In the genomic region with DNA sequence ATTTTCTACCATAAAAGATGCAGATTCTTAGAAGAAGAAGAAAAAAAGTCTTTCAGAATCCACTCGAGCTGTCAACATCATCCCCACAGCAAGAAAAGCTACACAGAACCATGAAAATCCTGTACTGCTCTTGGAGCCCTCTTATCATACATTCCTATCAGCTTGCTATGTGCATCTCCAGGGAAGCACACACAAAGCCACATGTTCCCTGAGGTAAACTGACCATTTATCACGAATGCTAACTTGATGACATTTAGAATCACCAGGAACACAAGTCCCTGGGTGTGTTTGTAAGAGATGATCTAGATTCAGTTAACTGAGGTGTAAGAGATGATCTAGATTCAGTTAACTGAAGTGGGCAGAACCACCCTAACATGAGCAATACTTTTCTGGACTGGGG, we compare ENCODE assay signal across 31 mouse cellular contexts.
"Had no signal": no experiment of that assay in that cellular context is flagged by ENCODE, and none has a peak within 500 bp of the region (broad histone marks: within the 10 kb centered on the region; RNA-seq: fewer than 3 reads in every experiment).

No protein-coding gene starts in this region.

- H3K27ac ChIP-seq: limb, embryonic 10.5 days; limb, embryonic 12.5 days; limb, embryonic 13.5 days; limb, embryonic 15.5 days; liver, embryonic 12.5 days; liver, embryonic 13.5 days; liver, embryonic 14.5 days; liver, embryonic 15.5 days; lung, embryonic 15.5 days; macrophage; midbrain, embryonic 10.5 days; midbrain, embryonic 12.5 days; midbrain, embryonic 13.5 days; midbrain, embryonic 15.5 days had no signal

- H3K4me2 ChIP-seq: limb, embryonic 12.5 days; limb, embryonic 13.5 days; limb, embryonic 15.5 days; liver, embryonic 11.5 days; liver, embryonic 12.5 days; liver, embryonic 13.5 days; liver, embryonic 15.5 days; lung, embryonic 14.5 days; lung, embryonic 15.5 days; midbrain, embryonic 11.5 days; midbrain, embryonic 12.5 days; midbrain, embryonic 13.5 days; midbrain, embryonic 15.5 days had no signal

- DNase-seq: left cerebral cortex, postnatal 4 days; liver; liver, embryonic 13.5 days; liver, postnatal 0 days; lung, adult 18-20 months; lung, adult 2 months; lung, embryonic 14.5 days; lung, postnatal 10 days; lung, postnatal 14 days; lung, postnatal 36 days; lung, postnatal 4 days; midbrain, embryonic 14.5 days had no signal

- H3K4me3 ChIP-seq: limb, embryonic 10.5 days; limb, embryonic 12.5 days; limb, embryonic 13.5 days; limb, embryonic 15.5 days; liver, embryonic 12.5 days; liver, embryonic 13.5 days; liver, embryonic 15.5 days; lung, embryonic 15.5 days; megakaryocyte, embryonic 14.5 days; midbrain, embryonic 10.5 days; midbrain, embryonic 12.5 days; midbrain, embryonic 13.5 days; midbrain, embryonic 15.5 days; myocyte had no signal

- H3K27me3 ChIP-seq: limb, embryonic 12.5 days; limb, embryonic 13.5 days; limb, embryonic 15.5 days; lung, embryonic 15.5 days; megakaryocyte, embryonic 14.5 days; midbrain, embryonic 15.5 days had no signal

- H3K9me3 ChIP-seq: limb, embryonic 10.5 days; limb, embryonic 12.5 days; limb, embryonic 13.5 days; limb, embryonic 15.5 days; liver, embryonic 12.5 days; liver, embryonic 13.5 days; liver, embryonic 15.5 days; lung, embryonic 15.5 days; megakaryocyte, embryonic 14.5 days; midbrain, embryonic 10.5 days; midbrain, embryonic 12.5 days; midbrain, embryonic 13.5 days; midbrain, embryonic 15.5 days had no signal

- H3K36me3 ChIP-seq: limb, embryonic 10.5 days; limb, embryonic 12.5 days; limb, embryonic 13.5 days; limb, embryonic 15.5 days; liver, embryonic 12.5 days; liver, embryonic 13.5 days; liver, embryonic 15.5 days; lung, embryonic 15.5 days; midbrain, embryonic 10.5 days; midbrain, embryonic 12.5 days; midbrain, embryonic 13.5 days; midbrain, embryonic 15.5 days had no signal

- H3K9ac ChIP-seq: limb, embryonic 12.5 days; limb, embryonic 13.5 days; limb, embryonic 15.5 days; liver, embryonic 12.5 days; liver, embryonic 13.5 days; liver, embryonic 14.5 days; liver, embryonic 15.5 days; liver, postnatal 0 days; lung, embryonic 14.5 days; lung, embryonic 15.5 days; midbrain, embryonic 12.5 days; midbrain, embryonic 13.5 days; midbrain, embryonic 15.5 days had no signal

- ATAC-seq: liver, embryonic 12.5 days; liver, postnatal 0 days; lung, postnatal 0 days; midbrain, embryonic 13.5 days; midbrain, embryonic 15.5 days; midbrain, embryonic 16.5 days had no signal
